Mouse (Mus musculus): ENCODE measurements around the gene Cldn3.

DNA sequence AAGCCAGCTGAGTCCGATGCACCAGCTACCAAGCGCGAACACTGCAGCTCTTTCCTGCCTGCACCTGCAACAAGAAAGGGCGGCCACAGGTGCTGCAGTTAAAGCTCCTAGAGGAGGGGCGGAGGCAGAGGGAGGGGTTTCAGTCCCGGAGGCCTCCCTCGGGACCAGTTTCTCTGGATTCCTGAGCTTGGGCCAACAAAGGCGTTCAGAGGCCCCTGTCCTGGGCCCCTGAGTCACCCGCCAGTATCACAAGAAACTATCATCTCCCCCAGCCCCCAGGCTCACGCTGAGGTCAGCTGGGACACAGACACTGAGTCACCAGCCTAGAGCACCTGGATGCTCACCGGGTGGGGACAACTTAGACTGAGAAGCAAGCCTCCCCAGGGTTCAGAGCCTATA lies 39.2 kb upstream of the Cldn3 start, which contains the start of gene Cldn4:
- TF ChIP-seq CTCF (conservative IDR thresholded peaks at IDR 0.05; ENCODE audit: insufficient read depth, insufficient read length, low read depth, low read length) (no peak), POLR2A (IDR thresholded peaks at IDR 0.05; ENCODE audit: low read depth, low read length) (peak; percentile 53)

All from kidney, adult 2 months (tissue).